Mouse (Mus musculus): ENCODE measurements at regions not wholly inside any gene's neighbourhood (a gene's known extent, or its start where the extent isn't known, plus 50 kb on each side); places are given as distances from the start of the nearest gene placed in this dataset.

- Histone ChIP-seq H3K4me2 (replicated peaks; ENCODE audit: low read depth, low read length) (no peak overlapping the region), H3K9ac (replicated peaks; ENCODE audit: low read length) (no peak overlapping the region), H3K27ac (ENCODE audit: low read length) (no peak overlapping the region), H3K4me1 (ENCODE audit: insufficient read depth, low read length) (no peaks in the 10 kb centered on the region), H3K27me3 (ENCODE audit: insufficient read depth, low read length) (no peaks in the 10 kb centered on the region), H3K4me3 (ENCODE audit: low read length) (no peak overlapping the region), H3K36me3 (ENCODE audit: insufficient read depth, low read length) (no peaks in the 10 kb centered on the region), H3K9me3 (ENCODE audit: low read length) (no peaks in the 10 kb centered on the region)
- ATAC-seq (ENCODE audit: low FRiP score, low TSS enrichment), result no peak
- 26% methylated on average over 1 of the region's 1 CpGs for WGBS
Observed at GRCm38 (mm10) chr11:111865143-111865542, 799.2 kb downstream of the Kcnj2 start.

- WGBS, result 92% methylated on average over 4 of the region's 4 CpGs
- Histone ChIP-seq H3K4me3 (ENCODE audit: low read length) (no peak overlapping the region), H3K9ac (replicated peaks; ENCODE audit: low read length) (no peak overlapping the region), H3K9me3 (ENCODE audit: low read length) (no peaks in the 10 kb centered on the region), H3K36me3 (ENCODE audit: insufficient read depth, low read length) (no peaks in the 10 kb centered on the region), H3K4me1 (ENCODE audit: insufficient read depth, low read length) (no peaks in the 10 kb centered on the region), H3K4me2 (replicated peaks; ENCODE audit: low read depth, low read length) (no peak overlapping the region), H3K27ac (ENCODE audit: low read length) (no peak overlapping the region), H3K27me3 (ENCODE audit: insufficient read depth, low read length) (no peaks in the 10 kb centered on the region)
- no peak for ATAC-seq (ENCODE audit: low FRiP score, low TSS enrichment)
Observed at GRCm38 (mm10) chr11:111875406-111875805, 809.4 kb downstream of the Kcnj2 start.

DNA sequence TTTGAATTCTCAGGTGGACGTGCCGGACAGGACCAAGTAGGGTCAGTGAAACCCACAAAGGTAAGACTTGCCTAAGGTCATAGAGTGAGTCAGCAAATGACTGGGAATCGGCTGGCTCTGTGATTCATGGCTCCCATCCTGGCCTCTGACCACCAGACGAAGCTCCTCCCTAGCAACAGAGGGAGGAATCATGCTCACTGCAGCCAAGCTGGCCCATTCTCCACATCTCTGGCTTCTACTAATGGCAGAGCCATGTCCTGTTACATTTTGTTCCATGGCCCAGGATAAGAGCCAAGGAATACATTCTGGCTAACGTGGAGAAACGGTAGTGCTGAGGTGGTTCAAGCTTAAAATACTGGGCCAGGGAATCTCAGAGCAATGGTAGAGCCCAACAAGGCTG is 814.2 kb downstream of the Kcnj2 start:
- Histone ChIP-seq H3K27me3 (ENCODE audit: insufficient read depth, low read length) (no peaks in the 10 kb centered on the region), H3K9me3 (ENCODE audit: low read length) (no peaks in the 10 kb centered on the region), H3K4me1 (ENCODE audit: insufficient read depth, low read length) (no peaks in the 10 kb centered on the region), H3K36me3 (ENCODE audit: insufficient read depth, low read length) (no peaks in the 10 kb centered on the region), H3K9ac (replicated peaks; ENCODE audit: low read length) (no peak overlapping the region), H3K4me2 (replicated peaks; ENCODE audit: low read depth, low read length) (no peak overlapping the region), H3K27ac (ENCODE audit: low read length) (no peak overlapping the region), H3K4me3 (ENCODE audit: low read length) (no peak overlapping the region)
- 71% methylated on average over 6 of the region's 6 CpGs for WGBS
- ATAC-seq (ENCODE audit: low FRiP score, low TSS enrichment), result no peak

- H3K9me3 ChIP-seq (ENCODE audit: low read length), result no peaks in the 10 kb centered on the region
- H3K27me3 ChIP-seq (ENCODE audit: insufficient read depth, low read length), result no peaks in the 10 kb centered on the region
- no peak for ATAC-seq (ENCODE audit: low FRiP score, low TSS enrichment)
- no peaks in the 10 kb centered on the region for H3K36me3 ChIP-seq (ENCODE audit: insufficient read depth, low read length)
- H3K4me3 ChIP-seq (ENCODE audit: low read length), result no peak overlapping the region
- WGBS, result 67% methylated on average over 3 of the region's 3 CpGs
- no peak overlapping the region for H3K27ac ChIP-seq (ENCODE audit: low read length)
- no peak overlapping the region for H3K4me2 ChIP-seq (replicated peaks; ENCODE audit: low read depth, low read length)
- H3K9ac ChIP-seq (replicated peaks; ENCODE audit: low read length), result no peak overlapping the region
- peaks cover 7% of the 10 kb centered on the region; the same call in 1 of the 2 replicates for H3K4me1 ChIP-seq (ENCODE audit: insufficient read depth, low read length)
Observed at GRCm38 (mm10) chr11:111890026-111890425, 824.1 kb downstream of the Kcnj2 start.

GRCm38 (mm10) chr11:111893861-111894260 is 827.9 kb downstream of the Kcnj2 start:
- 38% methylated on average over 8 of the region's 8 CpGs for WGBS

DNA sequence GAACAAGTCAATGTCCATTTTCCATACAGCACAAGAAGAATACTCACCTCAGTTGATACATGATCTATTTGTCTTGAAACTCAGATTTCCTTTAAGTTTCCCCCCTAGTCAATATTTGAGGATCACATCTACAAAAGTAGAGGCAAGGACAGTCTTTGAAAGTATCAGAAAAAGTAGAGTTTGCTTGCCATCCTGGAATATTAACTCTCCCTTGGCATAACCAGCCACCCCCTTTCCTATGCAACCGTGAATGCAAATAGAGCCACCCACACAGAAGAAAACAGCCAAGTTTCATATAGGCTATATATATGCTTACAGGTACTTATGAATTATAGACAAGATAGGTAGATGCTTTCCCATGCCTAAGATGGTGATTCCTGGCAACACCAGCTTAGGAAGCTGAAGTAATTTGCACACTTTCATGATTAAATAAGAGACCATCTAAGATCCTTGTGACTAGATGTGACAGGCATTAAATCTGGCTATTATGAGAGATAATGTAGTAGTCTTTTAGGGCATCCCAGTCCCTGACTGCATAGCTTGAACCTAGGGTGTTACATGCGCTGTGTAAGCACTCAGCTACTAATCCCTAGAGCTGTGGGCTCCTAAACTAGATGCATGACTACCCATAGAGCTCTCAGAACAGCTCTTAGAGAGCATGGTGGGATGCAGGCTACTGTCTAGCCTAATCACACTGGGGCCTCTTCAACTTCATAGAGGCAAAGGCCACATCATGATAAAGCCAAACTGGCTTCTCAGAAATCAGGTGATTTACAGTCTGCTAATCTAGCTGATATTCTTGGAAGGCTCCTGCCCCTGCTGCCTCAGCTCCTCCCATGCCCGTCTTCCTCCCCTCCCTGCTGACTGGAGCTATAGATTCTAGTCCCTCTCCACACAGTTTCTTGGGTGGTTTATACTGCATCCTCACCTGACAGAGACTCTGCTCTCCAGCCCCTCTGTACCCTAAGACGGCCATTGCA is 829.5 kb downstream of the Kcnj2 start:
- Histone ChIP-seq H3K9ac (replicated peaks; ENCODE audit: low read length) (no peak overlapping the region), H3K36me3 (ENCODE audit: insufficient read depth, low read length) (no peaks in the 10 kb centered on the region), H3K4me3 (ENCODE audit: low read length) (no peak overlapping the region), H3K9me3 (ENCODE audit: low read length) (no peaks in the 10 kb centered on the region), H3K4me1 (ENCODE audit: insufficient read depth, low read length) (peaks cover 4% of the 10 kb centered on the region; the same call in 1 of the 2 replicates), H3K27ac (ENCODE audit: low read length) (no peak overlapping the region), H3K27me3 (ENCODE audit: insufficient read depth, low read length) (no peaks in the 10 kb centered on the region), H3K4me2 (replicated peaks; ENCODE audit: low read depth, low read length) (no peak overlapping the region)
- WGBS, result 83% methylated on average over 4 of the region's 4 CpGs
- no peak for ATAC-seq (ENCODE audit: low FRiP score, low TSS enrichment)

More at GRCm38 (mm10) chr11:111893861-111894260, 827.9 kb downstream of the Kcnj2 start:
- Histone ChIP-seq H3K27me3 (ENCODE audit: insufficient read depth, low read length) (no peaks in the 10 kb centered on the region), H3K27ac (ENCODE audit: low read length) (no peak overlapping the region), H3K4me1 (ENCODE audit: insufficient read depth, low read length) (peaks cover 7% of the 10 kb centered on the region; the same call in 1 of the 2 replicates), H3K4me2 (replicated peaks; ENCODE audit: low read depth, low read length) (no peak overlapping the region), H3K4me3 (ENCODE audit: low read length) (no peak overlapping the region), H3K9me3 (ENCODE audit: low read length) (no peaks in the 10 kb centered on the region), H3K9ac (replicated peaks; ENCODE audit: low read length) (no peak overlapping the region), H3K36me3 (ENCODE audit: insufficient read depth, low read length) (no peaks in the 10 kb centered on the region)
- no peak for ATAC-seq (ENCODE audit: low FRiP score, low TSS enrichment)

DNA sequence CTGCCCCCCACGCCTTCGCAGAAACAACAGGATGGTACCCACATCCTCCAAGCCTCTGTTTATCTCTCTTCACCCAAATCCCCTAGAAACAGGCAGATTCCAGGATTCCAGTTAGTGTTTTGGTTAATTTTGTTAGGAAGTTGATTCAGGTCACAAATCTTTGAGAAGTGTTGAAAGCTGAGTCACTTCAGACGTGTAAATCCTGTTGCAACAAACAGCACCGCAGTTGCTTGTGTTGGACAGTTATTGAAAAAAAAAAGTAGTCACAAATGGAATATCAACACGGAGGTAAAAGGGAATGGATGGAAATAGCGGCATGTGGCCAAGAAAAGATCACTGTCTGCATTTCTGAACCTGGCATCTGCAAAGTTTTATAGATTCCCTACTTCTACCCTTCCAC is 831.0 kb downstream of the Kcnj2 start:
- 73% methylated on average over 6 of the region's 6 CpGs for WGBS
- H3K4me3 ChIP-seq (ENCODE audit: low read length), result no peak overlapping the region
- H3K4me2 ChIP-seq (replicated peaks; ENCODE audit: low read depth, low read length), result no peak overlapping the region

DNA sequence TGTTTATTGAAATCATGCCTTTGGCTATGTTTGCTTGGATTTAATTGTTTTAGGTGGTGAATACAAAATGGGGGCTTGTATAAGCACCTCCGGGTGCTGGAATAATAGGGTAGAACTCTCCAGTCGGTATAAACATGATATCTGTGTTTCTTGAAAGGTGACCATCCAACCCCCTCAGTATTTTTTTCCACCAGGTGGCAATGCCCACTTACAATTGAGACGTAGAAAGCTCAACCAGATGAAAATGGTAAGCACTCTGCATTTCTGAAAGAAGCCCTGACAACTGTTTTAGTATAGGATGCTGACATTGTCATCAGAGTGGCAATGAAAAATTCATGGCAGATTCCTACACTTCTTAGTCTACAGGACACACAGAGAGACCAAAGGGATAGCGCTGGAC is 838.1 kb downstream of the Kcnj2 start:
- no peak overlapping the region for H3K9ac ChIP-seq (replicated peaks; ENCODE audit: low read length)
- H3K4me3 ChIP-seq (ENCODE audit: low read length), result no peak overlapping the region
- 65% methylated on average over 4 of the region's 4 CpGs for WGBS
- no peak for ATAC-seq (ENCODE audit: low FRiP score, low TSS enrichment)
- H3K4me1 ChIP-seq (ENCODE audit: insufficient read depth, low read length), result no peaks in the 10 kb centered on the region
- H3K4me2 ChIP-seq (replicated peaks; ENCODE audit: low read depth, low read length), result no peak overlapping the region
- no peaks in the 10 kb centered on the region for H3K36me3 ChIP-seq (ENCODE audit: insufficient read depth, low read length)
- H3K27me3 ChIP-seq (ENCODE audit: insufficient read depth, low read length), result no peaks in the 10 kb centered on the region; the same call in 1 of the 2 replicates
- no peak overlapping the region for H3K27ac ChIP-seq (ENCODE audit: low read length)
- H3K9me3 ChIP-seq (ENCODE audit: low read length), result no peaks in the 10 kb centered on the region

More for the DNA sequence above, 831.0 kb downstream of the Kcnj2 start:
- no peak for ATAC-seq (ENCODE audit: low FRiP score, low TSS enrichment)
- Histone ChIP-seq H3K9me3 (ENCODE audit: low read length) (no peaks in the 10 kb centered on the region), H3K9ac (replicated peaks; ENCODE audit: low read length) (no peak overlapping the region), H3K27ac (ENCODE audit: low read length) (no peak overlapping the region), H3K27me3 (ENCODE audit: insufficient read depth, low read length) (no peaks in the 10 kb centered on the region), H3K4me1 (ENCODE audit: insufficient read depth, low read length) (no peaks in the 10 kb centered on the region), H3K36me3 (ENCODE audit: insufficient read depth, low read length) (no peaks in the 10 kb centered on the region)

DNA sequence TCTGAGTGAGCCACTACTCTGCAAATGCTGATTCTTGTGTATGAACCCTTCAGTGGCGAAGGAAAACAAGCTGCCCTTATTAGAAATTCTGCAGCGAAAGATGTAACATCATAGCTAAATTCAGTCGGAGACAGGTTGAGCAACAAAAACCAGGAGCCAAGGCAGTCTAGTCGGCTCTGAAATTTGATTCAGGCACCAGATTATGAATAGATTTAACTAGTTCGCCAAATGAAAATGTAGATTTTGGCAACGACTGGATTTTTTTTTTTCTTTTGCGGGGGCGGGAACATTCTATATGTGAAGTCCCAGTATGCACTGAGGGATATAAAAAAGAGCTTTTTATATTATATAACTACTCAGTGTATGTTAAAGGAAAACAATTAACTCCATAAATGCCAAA is 847.9 kb downstream of the Kcnj2 start:
- Histone ChIP-seq H3K4me2 (replicated peaks; ENCODE audit: low read depth, low read length) (no peak overlapping the region), H3K27me3 (ENCODE audit: insufficient read depth, low read length) (no peaks in the 10 kb centered on the region), H3K9me3 (ENCODE audit: low read length) (no peaks in the 10 kb centered on the region), H3K4me1 (ENCODE audit: insufficient read depth, low read length) (no peaks in the 10 kb centered on the region), H3K27ac (ENCODE audit: low read length) (no peak overlapping the region), H3K36me3 (ENCODE audit: insufficient read depth, low read length) (no peaks in the 10 kb centered on the region), H3K4me3 (ENCODE audit: low read length) (no peak overlapping the region), H3K9ac (replicated peaks; ENCODE audit: low read length) (no peak overlapping the region)
- 74% methylated on average over 8 of the region's 8 CpGs for WGBS
- no peak for ATAC-seq (ENCODE audit: low FRiP score, low TSS enrichment)

DNA sequence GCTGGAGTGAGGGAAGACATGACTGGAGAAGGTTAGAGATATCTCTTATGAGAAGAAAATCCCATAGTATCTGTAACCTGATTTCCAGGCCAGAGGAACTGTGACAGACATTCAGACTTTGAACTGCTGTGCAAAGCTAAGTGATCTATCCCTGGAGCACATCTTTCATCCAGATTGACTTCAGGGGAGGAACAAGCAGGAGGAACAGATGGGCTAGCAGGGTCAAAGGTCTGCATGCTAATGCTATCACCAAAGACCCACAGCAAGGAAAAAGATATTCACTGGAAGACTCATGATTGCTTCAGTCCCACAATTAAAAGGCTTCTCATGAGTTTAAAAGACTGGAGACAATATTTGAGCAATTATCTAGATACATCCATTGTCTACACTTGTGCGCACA is 855.7 kb upstream of the Sox9 start:
- Histone ChIP-seq H3K4me1 (ENCODE audit: insufficient read depth, low read length) (no peaks in the 10 kb centered on the region), H3K27me3 (ENCODE audit: insufficient read depth, low read length) (no peaks in the 10 kb centered on the region), H3K9me3 (ENCODE audit: low read length) (no peaks in the 10 kb centered on the region), H3K4me2 (replicated peaks; ENCODE audit: low read depth, low read length) (no peak overlapping the region), H3K36me3 (ENCODE audit: insufficient read depth, low read length) (no peaks in the 10 kb centered on the region), H3K27ac (ENCODE audit: low read length) (no peak overlapping the region), H3K4me3 (ENCODE audit: low read length) (no peak overlapping the region), H3K9ac (replicated peaks; ENCODE audit: low read length) (no peak overlapping the region)
- no peak for ATAC-seq (ENCODE audit: low FRiP score, low TSS enrichment)
- WGBS, result 100% methylated on average over 1 of the region's 1 CpGs
